ENCODE assay signal across 15 mouse cellular contexts in the genomic region with DNA sequence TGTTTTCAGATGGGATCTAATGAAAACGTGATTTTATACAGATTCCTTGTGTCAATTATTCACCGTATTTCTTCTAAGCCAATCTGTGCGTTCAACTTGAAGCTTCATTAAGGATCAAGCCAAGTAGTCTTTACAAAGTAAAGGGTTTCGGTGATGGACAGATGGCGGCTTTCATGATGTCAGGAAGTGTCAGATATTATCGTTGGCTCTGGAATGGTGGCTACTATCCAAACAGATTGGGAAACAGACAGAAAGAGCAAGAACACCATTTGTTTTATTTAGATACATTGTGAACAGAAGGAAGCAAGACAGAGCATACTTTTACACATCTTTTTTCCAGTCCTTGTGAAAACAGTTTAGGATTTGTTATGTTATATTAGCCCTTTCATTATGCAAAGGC.
DNase-seq lines count a peak whose midpoint lies in the region; ATAC-seq and TF ChIP-seq lines count a peak whose summit lies in the region.
"Had no signal": no experiment of that assay in that cellular context is flagged by ENCODE, and none has a peak within 500 bp of the region (broad histone marks: within the 10 kb centered on the region; RNA-seq: fewer than 3 reads in every experiment).

No protein-coding gene starts in this region.

- no peak overlapping the region for H3K4me2 ChIP-seq in forebrain, embryonic 13.5 days
- H3K4me2 ChIP-seq in forebrain, embryonic 12.5 days: no peak overlapping the region
- H3K4me2 ChIP-seq in lung, embryonic 16.5 days (ENCODE audit: low read depth, low read length): 0 out of 2 replicates have a peak overlapping the region, but pooled peaks have one; percentile 11
- no peak overlapping the region for H3K4me2 ChIP-seq in forebrain, postnatal 0 days (ENCODE audit: low read depth)
- H3K4me2 ChIP-seq: heart, embryonic 13.5 days had no signal

- no peak for TF ChIP-seq CTCF in lung, adult 2 months (IDR thresholded peaks at IDR 0.05; ENCODE audit: insufficient read depth, low read length)
- no peak for TF ChIP-seq CTCF in forebrain, postnatal 0 days (IDR thresholded peaks at IDR 0.05; ENCODE audit: low read depth)
- no peak for TF ChIP-seq CTCF in heart, adult 2 months (IDR thresholded peaks at IDR 0.05)

- TF ChIP-seq POLR2A in lung, adult 2 months (IDR thresholded peaks at IDR 0.05; ENCODE audit: borderline replicate concordance, extremely low read depth, low read depth, low read length): no peak
- TF ChIP-seq POLR2A in heart, adult 2 months (IDR thresholded peaks at IDR 0.05; ENCODE audit: insufficient read depth, low read depth, low read length): no peak

- no peaks in the 10 kb centered on the region for H3K9me3 ChIP-seq in forebrain, embryonic 13.5 days (replicated peaks)
- H3K9me3 ChIP-seq in forebrain, embryonic 12.5 days: no peaks in the 10 kb centered on the region
- H3K9me3 ChIP-seq in lung, embryonic 16.5 days (ENCODE audit: control insufficient read depth, low read length): no peaks in the 10 kb centered on the region
- no peaks in the 10 kb centered on the region for H3K9me3 ChIP-seq in forebrain, postnatal 0 days (ENCODE audit: low read length)
- H3K9me3 ChIP-seq: heart, embryonic 13.5 days; hindbrain, embryonic 10.5 days had no signal

- H3K36me3 ChIP-seq in forebrain, embryonic 13.5 days (ENCODE audit: poor library complexity, severe bottlenecking): no peaks in the 10 kb centered on the region
- no peaks in the 10 kb centered on the region for H3K36me3 ChIP-seq in forebrain, embryonic 12.5 days (replicated peaks)
- H3K36me3 ChIP-seq in lung, embryonic 16.5 days (ENCODE audit: control insufficient read depth, insufficient read depth, low read length): no peaks in the 10 kb centered on the region
- H3K36me3 ChIP-seq in forebrain, postnatal 0 days (ENCODE audit: insufficient read depth): no peaks in the 10 kb centered on the region
- no peaks in the 10 kb centered on the region for H3K36me3 ChIP-seq in heart, adult 2 months (ENCODE audit: control insufficient read depth, insufficient read depth, low read length)
- H3K36me3 ChIP-seq: heart, embryonic 13.5 days; hindbrain, embryonic 10.5 days had no signal

- no peaks in the 10 kb centered on the region for H3K79me2 ChIP-seq in heart, adult 2 months (replicated peaks; ENCODE audit: control insufficient read depth, insufficient read depth, low read length)

- peaks cover 5% of the 10 kb centered on the region for H3K4me1 ChIP-seq in forebrain, embryonic 13.5 days
- no peaks in the 10 kb centered on the region for H3K4me1 ChIP-seq in forebrain, embryonic 12.5 days
- H3K4me1 ChIP-seq in lung, embryonic 16.5 days (replicated peaks; ENCODE audit: control insufficient read depth, insufficient read depth, low read length): no peaks in the 10 kb centered on the region
- H3K4me1 ChIP-seq in lung, adult 2 months (ENCODE audit: control insufficient read depth, insufficient read depth, low read length): no peaks in the 10 kb centered on the region
- H3K4me1 ChIP-seq in forebrain, postnatal 0 days (ENCODE audit: insufficient read depth): no peaks in the 10 kb centered on the region
- H3K4me1 ChIP-seq in heart, adult 2 months (ENCODE audit: control insufficient read depth, insufficient read depth, low read length): no peaks in the 10 kb centered on the region
- H3K4me1 ChIP-seq: heart, embryonic 13.5 days; hindbrain, embryonic 10.5 days had no signal

- TF ChIP-seq EP300 in heart, adult 2 months (IDR thresholded peaks at IDR 0.05; ENCODE audit: insufficient read depth, low read depth, low read length): no peak

- intact Hi-C loops in heart, adult 2 months (cut with DNase I): loop anchor here (10.0 kb wide), 1 partner anchor 446 kb away; no protein-coding TSS in a partner anchor

- peak; percentile 92 for ATAC-seq in forebrain, embryonic 13.5 days
- no peak for ATAC-seq in forebrain, embryonic 12.5 days (ENCODE audit: low FRiP score)
- peak; percentile 54; the same call in 1 of the 2 replicates for ATAC-seq in lung, embryonic 16.5 days (ENCODE audit: low read depth)
- ATAC-seq in forebrain, postnatal 0 days: peak; percentile 78
- ATAC-seq: intestine, postnatal 0 days had no signal

- no peak overlapping the region for H3K9ac ChIP-seq in forebrain, embryonic 13.5 days
- H3K9ac ChIP-seq in forebrain, embryonic 12.5 days: no peak overlapping the region
- H3K9ac ChIP-seq in lung, embryonic 16.5 days (ENCODE audit: low read length): no peak overlapping the region
- no peak overlapping the region for H3K9ac ChIP-seq in forebrain, postnatal 0 days
- no peak overlapping the region for H3K9ac ChIP-seq in heart, adult 2 months (ENCODE audit: low read depth, low read length)
- H3K9ac ChIP-seq: heart, embryonic 13.5 days had no signal

- H3K27me3 ChIP-seq in forebrain, embryonic 13.5 days: no peaks in the 10 kb centered on the region
- no peaks in the 10 kb centered on the region for H3K27me3 ChIP-seq in forebrain, embryonic 12.5 days
- H3K27me3 ChIP-seq in lung, embryonic 16.5 days (ENCODE audit: control insufficient read depth, insufficient read depth, low read depth, low read length): no peaks in the 10 kb centered on the region
- H3K27me3 ChIP-seq in forebrain, postnatal 0 days (ENCODE audit: insufficient read depth, low read length): no peaks in the 10 kb centered on the region
- H3K27me3 ChIP-seq in heart, adult 2 months (ENCODE audit: control insufficient read depth, insufficient read depth, low read length): no peaks in the 10 kb centered on the region
- H3K27me3 ChIP-seq: heart, embryonic 13.5 days had no signal

- no peak overlapping the region for H3K4me3 ChIP-seq in forebrain, embryonic 13.5 days
- H3K4me3 ChIP-seq in forebrain, embryonic 12.5 days (replicated peaks): no peak overlapping the region
- H3K4me3 ChIP-seq in lung, embryonic 16.5 days (ENCODE audit: low read length): no peak overlapping the region
- no peak overlapping the region for H3K4me3 ChIP-seq in lung, adult 2 months (replicated peaks; ENCODE audit: extremely low read depth, low read depth, low read length)
- H3K4me3 ChIP-seq in forebrain, postnatal 0 days (ENCODE audit: low read depth, low read length): no peak overlapping the region
- H3K4me3 ChIP-seq in heart, adult 2 months: no peak overlapping the region
- H3K4me3 ChIP-seq: heart, embryonic 13.5 days; hindbrain, embryonic 10.5 days; left cerebral cortex, adult 2 months had no signal

- WGBS in forebrain, embryonic 13.5 days: 36% methylated on average over 6 of the region's 6 CpGs
- WGBS in forebrain, embryonic 12.5 days: 56% methylated on average over 6 of the region's 6 CpGs
- 55% methylated on average over 6 of the region's 6 CpGs for WGBS in lung, embryonic 16.5 days
- 63% methylated on average over 6 of the region's 6 CpGs for WGBS in lung, adult 2 months
- 23% methylated on average over 6 of the region's 6 CpGs for WGBS in forebrain, postnatal 0 days
- 47% methylated on average over 6 of the region's 6 CpGs for WGBS in heart, adult 2 months

- H3K27ac ChIP-seq in forebrain, embryonic 13.5 days: no peak overlapping the region
- no peak overlapping the region for H3K27ac ChIP-seq in forebrain, embryonic 12.5 days
- no peak overlapping the region for H3K27ac ChIP-seq in lung, embryonic 16.5 days (ENCODE audit: low read length)
- no peak overlapping the region for H3K27ac ChIP-seq in forebrain, postnatal 0 days (ENCODE audit: low read depth, low read length)
- H3K27ac ChIP-seq in heart, adult 2 months: no peak overlapping the region
- H3K27ac ChIP-seq: heart, embryonic 13.5 days; hindbrain, embryonic 10.5 days; left cerebral cortex, adult 2 months; macrophage had no signal

- DNase-seq in lung, adult 2 months: no peak
- DNase-seq in forebrain, postnatal 0 days: peak; percentile 84
- DNase-seq in lung, postnatal 36 days: peak; percentile 26
- no peak for DNase-seq in heart, adult 2 months
- no peak for DNase-seq in heart, adult 18-20 months
- DNase-seq: liver; right cerebral cortex, postnatal 25 days had no signal

Comparison
In these comparisons a context has a peak if more than half of its experiments do, and no peak if none do; other contexts are left out.
1. DNase-seq: peak in forebrain, postnatal 0 days (single experiment) and lung, postnatal 36 days (single experiment); none in lung, adult 2 months (single experiment), heart, adult 2 months (0 of 2) and heart, adult 18-20 months (0 of 2).